In the genomic region with DNA sequence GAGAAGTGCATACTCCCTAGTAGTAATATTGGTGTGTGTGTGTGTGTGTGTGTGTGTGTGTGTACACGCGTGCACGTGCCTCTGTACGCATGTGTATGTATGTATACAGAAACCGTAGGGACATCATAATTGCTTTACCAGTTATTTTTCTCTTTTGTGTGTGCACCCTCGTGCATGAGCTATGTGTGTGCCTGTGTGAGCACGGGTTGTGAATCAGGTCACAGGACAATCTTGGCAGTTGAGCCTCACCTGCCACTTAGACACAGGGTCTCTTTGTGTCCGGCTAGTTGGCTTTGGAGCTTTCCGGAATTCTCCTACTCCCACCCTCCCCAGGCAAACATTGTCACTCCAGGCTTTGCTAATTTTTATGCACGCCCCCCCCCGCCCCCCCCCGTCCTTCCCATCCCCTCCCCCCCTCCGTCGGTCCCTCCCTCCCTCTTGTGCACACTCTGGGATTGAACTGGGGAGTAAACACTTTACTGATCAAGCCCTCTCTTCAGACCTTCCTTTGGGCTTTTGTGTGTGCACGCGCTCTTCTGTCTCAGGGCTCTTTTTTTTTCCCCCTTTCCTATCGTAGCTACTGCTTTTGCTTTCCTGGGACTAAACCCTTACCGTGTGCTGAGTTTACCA, we compare ENCODE assay signal across 8 mouse cellular contexts. TPM values are rescaled to one million over a fixed set of nuclear protein-coding genes. Genes with fewer than 3 reads are reported as not detected.
DNase-seq lines count a peak whose midpoint lies in the region; ATAC-seq lines count a peak whose summit lies in the region.

A gene (minus strand): TSS at position 51 of the 630 bp plus-strand sequence.

- H3K27me3 ChIP-seq in hindbrain, embryonic 16.5 days (replicated peaks; ENCODE audit: control insufficient read depth, insufficient read depth, low read length) = no peaks in the 10 kb centered on the region
- H3K27me3 ChIP-seq in midbrain, embryonic 15.5 days (replicated peaks) = no peaks in the 10 kb centered on the region

- peak within 1 kb of the TSS; percentile 36 for H3K4me3 ChIP-seq in hindbrain, embryonic 16.5 days (ENCODE audit: low read length)
- peak within 1 kb of the TSS; percentile 51 for H3K4me3 ChIP-seq in midbrain, embryonic 15.5 days

- H3K9ac ChIP-seq in hindbrain, embryonic 16.5 days (ENCODE audit: low read depth, low read length) = peak within 1 kb of the TSS; percentile 68
- H3K9ac ChIP-seq in midbrain, embryonic 15.5 days = peak within 1 kb of the TSS; percentile 61

- WGBS in hindbrain, embryonic 16.5 days = 23% methylated on average over 17 of the region's 18 CpGs
- WGBS in midbrain, embryonic 15.5 days = 26% methylated on average over 17 of the region's 18 CpGs

- peak within 1 kb of the TSS; percentile 52 for H3K27ac ChIP-seq in hindbrain, embryonic 16.5 days (ENCODE audit: low read depth, low read length)
- H3K27ac ChIP-seq in midbrain, embryonic 15.5 days = peak within 1 kb of the TSS; percentile 92

- peaks cover 3% of the 10 kb centered on the region; the same call in 1 of the 2 replicates for H3K4me1 ChIP-seq in hindbrain, embryonic 16.5 days (ENCODE audit: control insufficient read depth, insufficient read depth, low read depth, low read length)
- peaks cover 5% of the 10 kb centered on the region; the same call in 1 of the 2 replicates for H3K4me1 ChIP-seq in midbrain, embryonic 15.5 days

- no peaks in the 10 kb centered on the region for H3K36me3 ChIP-seq in hindbrain, embryonic 16.5 days (ENCODE audit: control insufficient read depth, insufficient read depth, low read length)
- no peaks in the 10 kb centered on the region for H3K36me3 ChIP-seq in midbrain, embryonic 15.5 days (replicated peaks)

- intact Hi-C loops in left cerebral cortex, postnatal 10 days (cut with DNase I) = loop anchor here (5.0 kb wide), 1 partner anchor 609 kb away; no protein-coding TSS in a partner anchor

- ATAC-seq in hindbrain, embryonic 16.5 days = peak; percentile 76
- ATAC-seq in midbrain, embryonic 15.5 days (replicated peaks) = peak; percentile 76

- H3K9me3 ChIP-seq in hindbrain, embryonic 16.5 days (ENCODE audit: control insufficient read depth, low read length) = no peaks in the 10 kb centered on the region
- H3K9me3 ChIP-seq in midbrain, embryonic 15.5 days = no peaks in the 10 kb centered on the region

- peak; percentile 12 for DNase-seq in cerebellum, adult 11 months
- DNase-seq in cerebellum, postnatal 4 days (ENCODE audit: low spot score in 2 of 2) = no peak
- peak; percentile 6 for DNase-seq in thymus, postnatal 14 days
- DNase-seq in thymus, adult 18-20 months = no peak
- no peak for DNase-seq in B cell, adult 2 months
- DNase-seq in left cerebral cortex, postnatal 10 days (ENCODE audit: extremely low spot score in 1 of 2, low spot score in 2 of 2) = no peak

- H3K4me2 ChIP-seq in hindbrain, embryonic 16.5 days (ENCODE audit: low read length) = peak within 1 kb of the TSS; percentile 70
- H3K4me2 ChIP-seq in midbrain, embryonic 15.5 days = peak within 1 kb of the TSS; percentile 59

RNA-seq across cellular contexts. Expression of the gene that starts here (rescaled TPM):
- not detected in 2 replicates for polyA plus RNA-seq in hindbrain, embryonic 16.5 days (2015; fragmentation: Nextera tagmentation; extraction: Ambion mirVana)
- polyA plus RNA-seq in midbrain, embryonic 15.5 days (2015; fragmentation: Nextera tagmentation; extraction: Ambion mirVana) = not detected in 2 replicates
- not detected for total RNA-seq in left cerebral cortex, postnatal 10 days (2021)

Comparison
In these comparisons a context has a peak if more than half of its experiments do, and no peak if none do; other contexts are left out.
1. DNase-seq: peak in cerebellum, adult 11 months (single experiment) and thymus, postnatal 14 days (single experiment); none in cerebellum, postnatal 4 days (0 of 2), thymus, adult 18-20 months (0 of 2), B cell, adult 2 months (0 of 2) and left cerebral cortex, postnatal 10 days (0 of 2).
2. Peak in ATAC-seq, H3K4me3 ChIP-seq, H3K27ac ChIP-seq, H3K9ac ChIP-seq and H3K4me2 ChIP-seq in hindbrain, embryonic 16.5 days; RNA of the gene not detected or under 1 TPM.
3. Peak in ATAC-seq, H3K4me3 ChIP-seq, H3K27ac ChIP-seq, H3K9ac ChIP-seq and H3K4me2 ChIP-seq in midbrain, embryonic 15.5 days; RNA of the gene not detected or under 1 TPM.